Mouse (Mus musculus): ENCODE results near the gene Hacd3. TPM values are rescaled to one million over a fixed set of nuclear protein-coding genes. Genes with fewer than 3 reads are reported as not detected.
A peak's percentile ranks its signal among the peaks of the same experiment; 100 is the strongest.

Hacd3 gene
- polyA plus RNA-seq (2014; fragmentation: Nextera tagmentation; extraction: Ambion mirVana) = 69.4 and 72.2 TPM in 2 replicates

DNA sequence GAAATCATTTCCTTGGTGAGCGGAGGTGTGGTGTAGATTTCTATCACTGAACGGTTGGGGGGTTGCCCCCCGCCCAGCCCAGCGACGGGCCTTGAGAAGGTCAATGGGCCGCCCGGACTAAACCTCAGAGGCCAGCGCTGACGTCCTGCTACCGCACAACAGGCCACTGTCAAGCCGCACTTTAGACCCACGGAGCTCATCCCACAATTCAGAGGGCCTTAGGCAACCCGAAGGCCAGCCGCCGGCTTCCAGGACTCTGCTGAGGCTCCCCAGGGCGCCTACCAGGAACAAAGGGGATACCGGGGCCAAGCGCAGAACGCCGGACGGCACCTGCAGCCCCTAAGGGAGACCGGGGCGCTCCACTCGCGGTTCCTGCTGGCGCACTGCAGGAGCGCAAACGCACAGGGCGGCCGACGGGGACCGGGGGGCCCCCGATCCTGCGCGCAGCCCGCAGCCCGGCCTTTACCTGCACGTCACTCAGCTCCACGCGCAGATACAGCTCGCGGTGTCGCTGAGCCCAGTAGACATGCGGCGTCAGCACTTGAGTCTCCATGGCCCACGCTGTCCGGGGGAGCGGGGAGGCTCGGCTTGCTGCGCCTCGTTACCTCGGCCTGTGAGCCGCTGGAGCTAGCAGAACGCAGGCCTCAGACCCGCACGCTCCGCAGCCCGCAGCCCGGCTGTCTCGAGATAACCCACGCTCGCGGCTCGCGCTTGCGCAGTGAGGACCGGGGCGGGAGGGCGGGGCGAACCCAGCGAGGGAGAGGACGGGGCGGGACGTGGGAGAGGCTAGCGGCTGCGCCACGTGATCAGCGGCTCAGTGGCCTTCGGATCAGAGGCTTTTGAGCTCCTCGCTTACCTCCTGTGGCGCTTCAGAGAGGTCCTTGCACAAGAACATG lies at the start of gene Hacd3:
Hacd3 (minus strand) TSS at position 703 of the 896 bp plus-strand sequence.
- ATAC-seq (ENCODE audit: insufficient read depth) = peak; percentile 93

DNA sequence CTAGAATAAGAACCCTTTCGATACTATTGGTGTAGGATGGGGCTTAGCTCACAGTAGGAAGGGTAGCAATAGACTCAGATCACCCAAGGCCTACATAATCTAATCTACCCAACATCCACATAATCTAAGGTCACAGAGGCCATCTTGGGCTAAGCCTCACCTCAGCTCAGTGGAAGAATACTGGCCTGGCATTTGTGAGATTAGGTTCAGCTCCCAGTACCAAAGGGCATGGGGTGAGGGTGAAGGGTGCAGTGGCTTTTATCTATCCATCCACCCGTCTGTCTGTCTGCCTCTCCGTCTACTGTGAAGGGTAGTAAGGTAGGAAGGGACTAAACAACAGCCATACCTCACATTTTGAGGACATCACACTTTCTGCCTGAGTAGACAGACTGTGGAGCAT lies 49.1 kb upstream of the Hacd3 start:
- no peak overlapping the region for H3K4me3 ChIP-seq (ENCODE audit: low read depth, low read length)
- H3K4me1 ChIP-seq (ENCODE audit: insufficient read depth) = no peaks in the 10 kb centered on the region
- no peaks in the 10 kb centered on the region for H3K27me3 ChIP-seq (ENCODE audit: insufficient read depth, low read length)
- no peaks in the 10 kb centered on the region for H3K9me3 ChIP-seq (ENCODE audit: low read depth, low read length)
- no peak overlapping the region for H3K9ac ChIP-seq
- WGBS = 88% methylated on average over 3 of the region's 3 CpGs
- no peak for DNase-seq
- H3K27ac ChIP-seq (ENCODE audit: low read depth) = no peak overlapping the region
- no peak for ATAC-seq (ENCODE audit: insufficient read depth)
- peaks cover 69% of the 10 kb centered on the region for H3K36me3 ChIP-seq (ENCODE audit: insufficient read depth)
- no peak for TF ChIP-seq CTCF (IDR thresholded peaks at IDR 0.05; ENCODE audit: low read depth)
- no peak overlapping the region for H3K4me2 ChIP-seq

More for the DNA sequence above, at the start of gene Hacd3:
- WGBS = under 1% methylated on average over 81 of the region's 81 CpGs
- Histone ChIP-seq H3K9ac (peak within 1 kb of the TSS; percentile 91), H3K27ac (ENCODE audit: low read depth) (peak within 1 kb of the TSS; percentile 81), H3K4me2 (peak within 1 kb of the TSS; percentile 83), H3K27me3 (ENCODE audit: insufficient read depth, low read length) (no peaks in the 10 kb centered on the region), H3K4me3 (ENCODE audit: low read depth, low read length) (peak within 1 kb of the TSS; percentile 91), H3K9me3 (ENCODE audit: low read depth, low read length) (no peaks in the 10 kb centered on the region), H3K36me3 (ENCODE audit: insufficient read depth) (no peaks in the 10 kb centered on the region), H3K4me1 (ENCODE audit: insufficient read depth) (peaks cover 13% of the 10 kb centered on the region)
- TF ChIP-seq CTCF (IDR thresholded peaks at IDR 0.05; ENCODE audit: low read depth) = no peak
- peak; percentile 95 for DNase-seq

DNA sequence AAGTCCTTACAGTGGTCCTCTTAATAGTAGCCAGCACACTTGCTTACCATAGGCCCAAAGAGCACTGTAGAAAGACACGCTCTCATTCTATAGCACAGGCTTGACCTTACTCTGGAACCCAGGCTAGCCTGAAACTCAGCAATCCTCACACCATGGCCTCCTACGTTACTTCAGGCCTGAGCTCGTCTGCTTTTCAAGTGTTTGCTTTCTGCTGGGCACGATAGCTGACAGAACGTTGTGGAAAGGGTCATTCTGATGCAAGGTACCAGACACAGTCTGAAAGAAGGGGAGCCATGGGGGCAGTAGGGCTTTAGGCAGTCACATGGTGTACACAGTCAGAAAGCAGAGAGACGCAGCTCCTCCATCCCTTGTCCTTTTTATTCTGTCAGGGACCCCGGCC lies 42.8 kb upstream of the Hacd3 start:
- Histone ChIP-seq H3K4me1 (ENCODE audit: insufficient read depth) (no peaks in the 10 kb centered on the region), H3K27ac (ENCODE audit: low read depth) (no peak overlapping the region), H3K36me3 (ENCODE audit: insufficient read depth) (peaks cover 84% of the 10 kb centered on the region), H3K27me3 (ENCODE audit: insufficient read depth, low read length) (no peaks in the 10 kb centered on the region), H3K4me2 (no peak overlapping the region), H3K4me3 (ENCODE audit: low read depth, low read length) (no peak overlapping the region), H3K9ac (no peak overlapping the region), H3K9me3 (ENCODE audit: low read depth, low read length) (no peaks in the 10 kb centered on the region)
- 70% methylated on average over 7 of the region's 7 CpGs for whole genome bisulfite sequencing
- no peak for TF ChIP-seq CTCF (IDR thresholded peaks at IDR 0.05; ENCODE audit: low read depth)
- ATAC-seq (ENCODE audit: insufficient read depth) = no peak
- DNase-seq = no peak

DNA sequence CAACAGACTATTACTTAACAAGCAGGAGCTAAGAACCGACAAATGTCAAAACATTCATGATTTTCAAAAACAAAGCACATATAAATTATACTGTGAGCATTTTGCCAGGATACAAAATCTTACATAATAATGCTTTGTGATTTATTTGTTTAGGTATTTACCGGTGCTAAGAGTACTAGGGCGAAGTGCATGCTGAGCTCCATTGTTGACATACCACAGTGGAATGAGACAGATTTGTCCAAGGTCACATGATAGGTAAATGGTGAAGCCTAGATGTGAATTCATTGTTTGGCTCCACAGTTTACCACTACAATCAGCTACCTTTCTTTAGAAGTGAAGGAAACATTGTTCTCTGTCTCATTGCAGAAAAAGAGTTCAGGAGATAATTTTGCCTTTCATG lies 29.5 kb upstream of the Hacd3 start:
- Histone ChIP-seq H3K4me3 (ENCODE audit: low read depth, low read length) (no peak overlapping the region), H3K27me3 (ENCODE audit: insufficient read depth, low read length) (no peaks in the 10 kb centered on the region), H3K9me3 (ENCODE audit: low read depth, low read length) (no peaks in the 10 kb centered on the region), H3K4me2 (no peak overlapping the region), H3K27ac (ENCODE audit: low read depth) (no peak overlapping the region), H3K36me3 (ENCODE audit: insufficient read depth) (peaks cover 87% of the 10 kb centered on the region), H3K4me1 (ENCODE audit: insufficient read depth) (no peaks in the 10 kb centered on the region), H3K9ac (no peak overlapping the region)
- DNase-seq = no peak
- TF ChIP-seq CTCF (IDR thresholded peaks at IDR 0.05; ENCODE audit: low read depth) = no peak
- no peak for ATAC-seq (ENCODE audit: insufficient read depth)
- WGBS = 89% methylated on average over 3 of the region's 3 CpGs

DNA sequence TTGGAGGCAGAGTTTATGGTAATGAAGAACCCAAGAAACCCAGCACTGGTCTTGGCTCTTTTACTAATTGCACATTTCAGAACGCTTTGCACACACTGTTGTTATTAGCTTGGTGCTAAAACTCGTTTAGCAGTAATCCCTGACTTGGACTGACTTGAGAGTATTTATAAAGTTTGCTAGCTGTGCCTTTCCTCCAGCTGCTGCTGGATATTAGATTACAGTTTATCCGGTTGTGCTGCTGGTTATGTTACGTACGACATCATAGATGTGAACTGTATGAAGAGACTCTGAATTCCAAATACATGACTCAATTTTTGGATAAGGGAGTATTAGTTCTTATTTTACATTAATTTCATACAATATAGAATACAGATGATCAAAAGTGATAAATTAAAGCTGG lies 27.9 kb upstream of the Hacd3 start:
- 95% methylated on average over 5 of the region's 5 CpGs for WGBS
- H3K36me3 ChIP-seq (ENCODE audit: insufficient read depth) = peaks cover 82% of the 10 kb centered on the region

DNA sequence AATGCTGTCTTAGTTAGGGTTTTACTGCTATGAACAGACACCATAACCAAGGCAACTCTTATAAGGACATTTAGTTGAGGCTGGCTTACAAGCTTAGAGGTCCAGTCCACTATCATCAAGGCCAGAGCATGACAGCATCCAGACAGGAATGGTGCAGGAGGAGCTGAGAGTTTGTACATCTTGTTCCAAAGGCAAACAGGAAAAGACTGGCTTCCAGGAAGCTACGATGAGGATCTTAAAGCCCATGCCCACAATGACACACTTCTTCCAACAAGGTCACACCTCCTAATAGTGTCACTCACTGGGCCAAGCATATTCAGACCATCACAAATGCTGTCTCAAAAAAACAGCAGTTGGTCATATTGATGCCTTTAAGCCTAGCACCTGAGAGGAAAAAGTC lies 25.5 kb upstream of the Hacd3 start:
- Histone ChIP-seq H3K4me3 (ENCODE audit: low read depth, low read length) (no peak overlapping the region), H3K4me1 (ENCODE audit: insufficient read depth) (no peaks in the 10 kb centered on the region), H3K36me3 (ENCODE audit: insufficient read depth) (peaks cover 77% of the 10 kb centered on the region), H3K9ac (no peak overlapping the region), H3K9me3 (ENCODE audit: low read depth, low read length) (no peaks in the 10 kb centered on the region), H3K4me2 (no peak overlapping the region), H3K27me3 (ENCODE audit: insufficient read depth, low read length) (no peaks in the 10 kb centered on the region), H3K27ac (ENCODE audit: low read depth) (no peak overlapping the region)
- no peak for DNase-seq
- WGBS = 89% methylated on average over 1 of the region's 1 CpGs
- no peak for TF ChIP-seq CTCF (IDR thresholded peaks at IDR 0.05; ENCODE audit: low read depth)
- no peak for ATAC-seq (ENCODE audit: insufficient read depth)

More for the DNA sequence above, 27.9 kb upstream of the Hacd3 start:
- Histone ChIP-seq H3K4me2 (no peak overlapping the region), H3K4me1 (ENCODE audit: insufficient read depth) (no peaks in the 10 kb centered on the region), H3K27me3 (ENCODE audit: insufficient read depth, low read length) (no peaks in the 10 kb centered on the region), H3K4me3 (ENCODE audit: low read depth, low read length) (no peak overlapping the region), H3K9ac (no peak overlapping the region), H3K9me3 (ENCODE audit: low read depth, low read length) (no peaks in the 10 kb centered on the region), H3K27ac (ENCODE audit: low read depth) (no peak overlapping the region)
- no peak for ATAC-seq (ENCODE audit: insufficient read depth)
- DNase-seq = no peak
- no peak for TF ChIP-seq CTCF (IDR thresholded peaks at IDR 0.05; ENCODE audit: low read depth)

DNA sequence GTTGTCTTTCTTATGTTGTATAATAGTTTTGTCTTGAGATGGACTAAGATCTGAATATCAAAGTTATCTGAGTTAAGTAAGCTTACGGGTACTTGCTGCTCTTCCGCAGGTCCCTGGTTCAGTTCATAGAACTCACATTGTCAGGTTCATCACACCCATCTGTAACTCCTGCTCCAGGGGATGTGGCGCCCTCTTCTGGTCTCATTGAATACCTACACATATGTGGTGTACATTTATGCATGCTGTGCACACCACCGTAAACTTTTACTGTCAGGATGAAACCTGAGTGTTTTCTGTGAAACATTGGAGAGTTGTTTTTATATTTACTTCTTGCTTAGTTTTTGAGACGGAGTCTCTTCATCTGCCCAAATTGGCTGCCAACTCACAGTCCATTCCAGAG lies 19.9 kb upstream of the Hacd3 start:
- no peak overlapping the region for H3K4me3 ChIP-seq (ENCODE audit: low read depth, low read length)

More for the DNA sequence above, 19.9 kb upstream of the Hacd3 start:
- peak; percentile 34 for TF ChIP-seq CTCF (IDR thresholded peaks at IDR 0.05; ENCODE audit: low read depth)
- Histone ChIP-seq H3K9ac (no peak overlapping the region), H3K27me3 (ENCODE audit: insufficient read depth, low read length) (no peaks in the 10 kb centered on the region), H3K4me2 (no peak overlapping the region), H3K9me3 (ENCODE audit: low read depth, low read length) (no peaks in the 10 kb centered on the region), H3K36me3 (ENCODE audit: insufficient read depth) (peaks cover 73% of the 10 kb centered on the region), H3K27ac (ENCODE audit: low read depth) (no peak overlapping the region), H3K4me1 (ENCODE audit: insufficient read depth) (no peaks in the 10 kb centered on the region)
- 95% methylated on average over 5 of the region's 5 CpGs for WGBS
- peak; percentile 9 for DNase-seq
- no peak for ATAC-seq (ENCODE audit: insufficient read depth)

Data from lung, embryonic 14.5 days (tissue).